Mouse (Mus musculus): Measurements from ENCODE around the gene Tekt3. TPM values are rescaled to one million over a fixed set of nuclear protein-coding genes. Genes with fewer than 3 reads are reported as not detected.

Tekt3 gene
- total RNA-seq (2015; ENCODE audit: low replicate concordance): not detected in 2 replicates
- total RNA-seq (2017; ENCODE audit: low replicate concordance): not detected in 2 replicates

- no peak for ATAC-seq (replicated peaks; ENCODE audit: low FRiP score, poor library complexity, severe bottlenecking)
These were observed at the start of gene Tekt3 for GRCm38 (mm10) chr11:63061446-63061845. Gene Tekt3, plus strand, starts transcription at chr11:63061654.

- no peak for ATAC-seq (replicated peaks; ENCODE audit: low FRiP score, poor library complexity, severe bottlenecking)
These were observed 43.9 kb upstream of the Tekt3 start for GRCm38 (mm10) chr11:63017327-63018082.

DNA sequence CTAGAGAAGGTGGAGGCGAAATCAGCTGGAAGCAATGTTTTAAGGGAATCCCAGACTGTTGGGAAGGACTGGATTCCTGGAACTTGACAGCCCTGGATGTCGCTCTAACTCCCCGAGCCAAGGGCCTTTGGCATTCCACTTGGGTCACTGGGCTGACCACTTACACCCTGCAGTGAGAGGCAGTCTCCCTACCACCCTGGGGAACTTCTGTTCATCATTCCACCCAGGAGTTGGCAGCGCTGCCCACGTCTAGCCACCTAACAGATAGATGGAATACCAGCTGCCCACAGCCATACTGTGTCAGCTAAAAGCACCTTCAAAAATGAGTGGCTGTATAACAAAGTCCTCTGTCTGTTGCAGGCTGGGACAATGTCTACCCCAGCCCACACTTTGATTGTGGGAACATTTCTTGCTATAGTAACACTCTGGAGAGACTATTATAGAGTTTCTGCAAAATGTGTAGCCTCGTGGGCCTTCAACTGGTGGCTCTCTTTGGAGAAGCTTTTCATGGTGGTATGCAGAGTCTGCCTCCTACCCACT lies 43.3 kb upstream of the Tekt3 start:
- ATAC-seq (replicated peaks; ENCODE audit: low FRiP score, poor library complexity, severe bottlenecking): no peak

DNA sequence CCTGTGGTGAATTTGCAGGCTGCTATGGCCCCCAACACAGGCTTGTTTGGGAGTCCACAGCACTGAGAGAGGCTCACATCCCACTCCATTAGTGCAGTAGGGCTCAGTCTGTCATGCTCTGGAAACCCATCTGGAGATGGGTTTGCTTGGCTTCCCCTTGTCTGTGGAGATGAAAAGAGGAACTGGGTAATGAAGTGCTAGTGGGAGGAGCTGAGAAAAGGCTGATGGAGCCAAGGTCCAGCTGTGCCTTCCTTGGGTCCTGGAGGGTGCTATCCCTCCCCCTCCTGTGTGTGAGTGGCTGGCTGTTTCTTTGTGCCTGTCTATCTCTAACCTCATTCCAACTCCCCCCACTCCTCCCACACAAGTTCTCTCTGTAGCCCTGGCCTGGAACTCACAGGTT lies 40.8 kb upstream of the Tekt3 start:
- no peak for ATAC-seq (replicated peaks; ENCODE audit: low FRiP score, poor library complexity, severe bottlenecking)

GRCm38 (mm10) chr11:63021141-63021806 lies 40.2 kb upstream of the Tekt3 start:
- no peak for ATAC-seq (replicated peaks; ENCODE audit: low FRiP score, poor library complexity, severe bottlenecking)

DNA sequence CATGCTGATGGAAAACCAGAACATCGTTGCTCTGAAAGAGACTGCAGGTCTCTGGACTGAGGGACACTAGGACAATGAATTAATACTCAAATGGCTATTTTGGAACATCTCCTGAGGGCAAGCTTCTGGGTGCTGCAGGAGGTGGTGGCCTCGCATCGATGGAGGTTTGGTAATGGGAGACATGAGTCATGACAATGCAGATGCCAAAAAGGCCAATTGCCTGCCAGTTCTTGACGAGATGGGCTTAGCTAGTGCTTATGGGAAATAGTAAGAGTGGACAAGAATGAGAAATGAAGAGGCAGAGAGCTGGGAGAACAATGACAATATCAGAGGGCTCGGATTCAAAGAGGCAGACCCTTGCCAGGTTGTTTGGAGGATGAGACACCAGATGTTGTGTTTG lies 38.0 kb upstream of the Tekt3 start:
- no peak for ATAC-seq (replicated peaks; ENCODE audit: low FRiP score, poor library complexity, severe bottlenecking)

DNA sequence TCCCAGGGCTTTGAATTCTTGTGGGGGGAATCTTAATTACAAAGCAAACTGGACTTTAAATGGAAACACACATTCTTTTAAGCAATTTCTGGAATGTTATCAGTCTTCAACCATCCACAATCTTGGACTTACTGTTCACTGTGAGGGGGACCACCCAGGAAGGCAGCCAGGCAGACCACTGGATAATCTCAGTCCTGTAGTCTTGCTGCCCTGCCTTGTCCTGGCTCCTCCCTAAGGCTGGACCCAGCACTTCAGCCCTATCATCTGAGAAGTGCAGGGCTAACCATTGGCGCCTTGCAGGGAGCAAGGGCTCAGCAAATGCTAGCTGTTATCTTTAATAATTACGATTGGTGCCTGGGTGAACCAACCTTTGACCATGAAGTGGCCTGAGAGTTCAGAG lies 37.3 kb upstream of the Tekt3 start:
- ATAC-seq (replicated peaks; ENCODE audit: low FRiP score, poor library complexity, severe bottlenecking): no peak

DNA sequence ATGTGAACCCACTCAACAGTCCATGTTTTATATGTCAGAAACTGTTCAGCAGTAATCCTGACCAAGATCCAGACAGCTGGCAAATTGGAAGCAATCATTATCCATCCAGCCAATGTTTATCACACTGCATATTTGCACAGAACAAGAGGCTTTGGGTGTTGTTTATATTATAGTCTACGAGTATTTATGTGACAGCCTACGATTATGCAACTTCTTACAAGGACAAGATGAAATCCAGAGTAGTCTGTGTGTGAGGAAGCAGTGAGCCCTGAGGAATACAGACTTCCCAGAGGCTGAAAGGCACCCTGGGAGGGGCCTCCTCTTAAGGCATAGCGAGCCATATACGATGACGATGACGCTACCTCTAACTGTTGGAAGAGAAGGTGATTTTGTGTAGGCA lies 36.0 kb upstream of the Tekt3 start:
- ATAC-seq (replicated peaks; ENCODE audit: low FRiP score, poor library complexity, severe bottlenecking): no peak

DNA sequence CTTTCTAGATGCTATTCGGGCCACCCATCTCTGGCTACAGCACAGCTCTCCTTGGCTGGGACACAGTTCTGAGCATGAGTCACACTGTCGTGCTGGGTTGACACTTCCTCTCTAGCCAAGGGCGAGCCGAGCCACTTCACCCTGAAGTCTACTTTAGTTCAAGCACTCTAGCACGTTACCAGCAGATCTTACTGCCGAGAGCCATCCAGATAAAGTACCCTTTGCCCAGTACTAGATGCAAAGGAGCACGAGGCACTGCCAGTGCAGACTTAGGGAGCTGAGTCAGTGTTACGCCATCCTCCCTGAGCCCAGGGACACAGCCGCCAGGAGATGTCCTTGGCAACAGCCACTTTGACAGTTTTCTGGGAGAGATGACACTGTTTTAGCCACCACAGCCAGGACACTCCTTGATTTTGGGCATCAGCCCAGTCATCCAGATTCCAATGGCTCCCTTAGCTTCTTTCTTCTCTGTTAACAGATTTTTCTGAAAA lies 34.8 kb upstream of the Tekt3 start:
- no peak for ATAC-seq (replicated peaks; ENCODE audit: low FRiP score, poor library complexity, severe bottlenecking)

DNA sequence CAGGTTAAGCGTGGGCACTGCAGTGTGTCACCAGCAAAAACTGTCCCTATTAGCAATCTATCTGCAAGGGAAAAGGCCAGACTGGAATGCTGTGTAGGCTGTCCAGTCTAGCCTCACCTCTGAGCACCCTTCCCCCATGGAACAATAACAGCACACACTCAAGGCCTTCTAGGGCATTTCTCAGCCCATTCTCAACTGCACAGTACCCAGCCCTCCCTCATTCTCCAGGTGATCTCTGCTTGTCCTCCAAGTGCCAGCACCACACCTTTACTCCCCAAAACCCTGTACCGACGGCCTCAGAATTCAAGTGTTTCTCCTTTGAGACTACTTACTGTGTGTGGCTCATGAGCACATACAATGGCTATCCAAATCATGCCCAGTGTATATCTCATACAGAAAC lies 33.3 kb upstream of the Tekt3 start:
- ATAC-seq (replicated peaks; ENCODE audit: low FRiP score, poor library complexity, severe bottlenecking): no peak

DNA sequence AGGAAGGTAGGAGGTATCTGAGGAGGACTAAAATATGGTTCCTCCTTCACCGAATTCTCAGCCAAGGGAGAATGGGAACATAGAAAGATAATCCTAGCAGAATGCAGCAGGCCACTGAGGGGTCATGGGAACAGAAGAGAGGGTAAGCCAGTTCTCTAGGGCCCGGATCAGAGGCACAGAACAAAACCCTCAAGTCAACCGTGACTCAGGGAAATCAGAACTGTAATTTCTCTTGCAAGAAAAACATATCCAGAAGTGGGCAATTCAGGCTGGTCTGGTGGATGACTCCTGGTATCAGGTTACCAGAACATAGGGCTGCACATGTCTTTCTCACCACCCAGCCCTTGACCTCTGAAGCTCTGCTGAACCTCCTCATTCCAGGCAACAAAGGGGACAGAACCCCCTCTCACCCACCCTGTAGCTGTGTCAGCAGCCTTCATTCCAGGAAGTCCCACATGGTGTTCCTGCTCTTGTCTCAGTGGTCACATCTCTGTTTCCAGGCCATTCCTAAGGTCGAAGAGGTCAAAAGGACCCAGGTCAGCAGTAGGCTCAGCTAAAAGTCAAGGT lies 32.2 kb upstream of the Tekt3 start:
- ATAC-seq (replicated peaks; ENCODE audit: low FRiP score, poor library complexity, severe bottlenecking): no peak

- ATAC-seq (replicated peaks; ENCODE audit: low FRiP score, poor library complexity, severe bottlenecking): no peak
These were observed 31.7 kb upstream of the Tekt3 start for GRCm38 (mm10) chr11:63029721-63030120.

- no peak for ATAC-seq (replicated peaks; ENCODE audit: low FRiP score, poor library complexity, severe bottlenecking)
These were observed 25.8 kb upstream of the Tekt3 start for GRCm38 (mm10) chr11:63035420-63036211.

GRCm38 (mm10) chr11:63040002-63040661 lies 21.3 kb upstream of the Tekt3 start:
- ATAC-seq (replicated peaks; ENCODE audit: low FRiP score, poor library complexity, severe bottlenecking): no peak

- ATAC-seq (replicated peaks; ENCODE audit: low FRiP score, poor library complexity, severe bottlenecking): no peak
These were observed 15.7 kb upstream of the Tekt3 start for GRCm38 (mm10) chr11:63045771-63046170.

GRCm38 (mm10) chr11:63046380-63046779 lies 15.1 kb upstream of the Tekt3 start:
- ATAC-seq (replicated peaks; ENCODE audit: low FRiP score, poor library complexity, severe bottlenecking): no peak

DNA sequence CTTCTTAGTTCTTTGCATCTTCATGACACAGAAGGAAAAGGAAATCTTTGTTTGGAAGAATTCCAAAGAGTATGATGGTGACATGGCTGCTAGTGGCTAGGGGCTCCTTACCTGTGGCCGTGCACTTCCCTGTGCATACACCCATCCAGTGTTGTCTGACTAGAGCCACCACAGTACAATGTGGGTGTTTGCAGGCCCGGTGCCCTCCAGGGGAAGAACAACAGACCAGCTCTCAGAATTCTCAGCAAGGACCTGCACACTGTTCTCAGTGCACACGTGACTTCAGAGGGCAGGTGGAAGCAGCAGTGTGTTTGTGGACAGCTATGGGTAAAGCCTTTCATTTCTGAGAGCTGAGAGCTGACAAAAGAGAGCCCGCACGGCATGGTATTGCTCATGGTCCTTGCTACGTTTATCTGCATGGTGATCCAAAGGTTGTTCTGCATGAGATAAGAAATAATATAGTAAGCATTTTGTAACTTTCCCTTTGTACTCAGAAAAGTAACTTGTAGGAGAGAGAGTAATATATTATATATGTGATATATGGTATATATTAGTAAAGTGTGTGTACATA lies 11.0 kb upstream of the Tekt3 start:
- ATAC-seq (replicated peaks; ENCODE audit: low FRiP score, poor library complexity, severe bottlenecking): no peak

DNA sequence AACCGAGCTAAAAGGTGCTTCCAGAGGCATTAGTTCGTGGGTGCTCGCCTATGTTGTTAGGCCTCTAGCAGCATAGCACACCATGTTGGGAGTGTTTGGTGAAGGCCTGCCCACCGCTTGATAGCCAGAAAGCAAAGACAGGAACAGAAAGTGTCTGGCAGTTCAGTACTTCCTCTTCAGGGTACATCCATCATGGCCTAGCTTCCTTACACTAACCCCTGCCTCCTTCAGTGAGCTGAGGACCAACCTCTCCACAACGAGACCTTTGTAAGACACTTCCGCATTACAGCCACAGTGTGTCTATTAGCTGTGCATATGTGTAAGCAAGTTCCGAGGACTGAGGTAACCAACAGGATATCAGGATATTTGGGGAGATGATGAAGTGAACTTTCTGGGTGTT lies 10.4 kb upstream of the Tekt3 start:
- no peak for ATAC-seq (replicated peaks; ENCODE audit: low FRiP score, poor library complexity, severe bottlenecking)

- no peak for ATAC-seq (replicated peaks; ENCODE audit: low FRiP score, poor library complexity, severe bottlenecking)
These were observed 9.5 kb upstream of the Tekt3 start for GRCm38 (mm10) chr11:63051996-63052395.

All from erythroblast, adult 5-6 weeks (primary cell).